Mouse (Mus musculus) erythroblast, embryonic 14.5 days (primary cell): ENCODE results near the gene Pomc. TPM values are rescaled to one million over a fixed set of nuclear protein-coding genes. Genes with fewer than 3 reads are reported as not detected.

Experiments used
- H3K27me3 ChIP-seq: 2 replicates; pipeline ENCODE4 v1.6.1; 2012; ENCODE audit warnings: inconsistent platforms; ENCODE audit not compliant: control insufficient read depth
- H3K36me3 ChIP-seq: 2 replicates; pipeline ENCODE4 v1.6.1; 2012; ENCODE audit warnings: mild to moderate bottlenecking, inconsistent platforms; ENCODE audit not compliant: control insufficient read depth
- H3K4me1 ChIP-seq: 2 replicates; pipeline ENCODE4 v1.6.1; 2012; ENCODE audit warnings: inconsistent platforms; ENCODE audit not compliant: control insufficient read depth
- H3K4me3 ChIP-seq: replicated peaks from 2 replicates; pipeline ENCODE3; 2012; ENCODE audit warnings: moderate library complexity, mild to moderate bottlenecking, inconsistent platforms
- H3K9me3 ChIP-seq: 2 replicates; pipeline ENCODE4 v1.6.1; 2012; ENCODE audit warnings: low read length, inconsistent platforms, mixed read lengths; ENCODE audit not compliant: control insufficient read depth
- GATA1 ChIP-seq: IDR thresholded peaks from 2 replicates; pipeline ENCODE4 v1.6.1; 2012; ENCODE audit warnings: low read length, inconsistent platforms, mixed read lengths
- TAL1 ChIP-seq: IDR thresholded peaks from 3 replicates; pipeline ENCODE4 v1.6.1; 2012; ENCODE audit warnings: low read length, inconsistent platforms, mixed read lengths
- polyA plus RNA-seq: library from polyadenylated mRNA; stranded (reverse); fragments of >175 nt; gene quantifications from 2 replicates; pipeline ENCODE4 v1.2.3, GENCODE M21; 2012

Pomc gene
- polyA plus RNA-seq, 1 experiment = not detected

DNA sequence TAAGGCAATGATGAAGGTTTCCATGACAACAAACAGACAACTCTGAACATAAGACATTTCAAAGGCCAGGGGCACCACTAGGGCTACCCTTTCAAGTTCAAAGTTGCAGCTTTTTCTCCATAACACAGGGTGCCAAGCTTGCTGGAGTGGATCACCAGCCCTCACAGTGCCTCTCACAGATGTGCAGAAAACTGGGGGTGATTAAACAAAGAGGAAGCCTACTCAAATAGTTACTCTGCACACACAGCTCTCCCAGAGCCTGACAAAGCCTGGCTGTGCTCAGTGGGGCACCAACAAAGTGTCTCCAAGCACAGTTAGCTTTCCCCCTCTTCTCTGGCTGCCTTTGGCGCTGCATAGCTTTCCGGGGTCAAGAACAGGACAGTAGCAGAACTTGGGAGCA, 35.2 kb downstream of the Pomc start:
- no peaks in the 10 kb centered on the region for H3K27me3 ChIP-seq
- H3K4me3 ChIP-seq = no peak overlapping the region
- no peak for TF ChIP-seq GATA1
- TF ChIP-seq TAL1 = no peak
- H3K4me1 ChIP-seq = no peaks in the 10 kb centered on the region
- H3K36me3 ChIP-seq = no peaks in the 10 kb centered on the region
- no peaks in the 10 kb centered on the region for H3K9me3 ChIP-seq

DNA sequence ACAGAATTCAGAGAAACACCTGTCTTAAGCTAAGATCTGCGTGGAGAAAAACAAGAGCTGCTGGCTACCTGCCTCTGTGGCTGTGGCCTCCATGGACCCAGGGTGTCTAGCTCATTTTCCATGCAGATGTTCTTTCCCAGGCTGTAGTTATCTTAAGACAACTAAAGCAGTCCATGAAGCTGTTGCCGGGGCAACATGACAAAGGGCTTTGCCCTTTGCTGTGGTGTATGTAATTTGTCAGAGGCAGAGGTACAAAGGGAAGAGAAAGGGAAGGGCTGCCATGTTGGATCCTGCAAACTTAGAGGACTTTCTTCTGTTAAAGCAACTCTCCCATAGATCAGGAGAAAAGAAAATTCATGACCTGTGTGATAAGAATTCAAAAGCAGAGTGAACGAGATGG, 36.3 kb downstream of the Pomc start:
- TF ChIP-seq TAL1 (no peak), GATA1 (no peak)
- Histone ChIP-seq H3K27me3 (no peaks in the 10 kb centered on the region), H3K4me1 (no peaks in the 10 kb centered on the region), H3K36me3 (no peaks in the 10 kb centered on the region), H3K4me3 (no peak overlapping the region), H3K9me3 (no peaks in the 10 kb centered on the region)

DNA sequence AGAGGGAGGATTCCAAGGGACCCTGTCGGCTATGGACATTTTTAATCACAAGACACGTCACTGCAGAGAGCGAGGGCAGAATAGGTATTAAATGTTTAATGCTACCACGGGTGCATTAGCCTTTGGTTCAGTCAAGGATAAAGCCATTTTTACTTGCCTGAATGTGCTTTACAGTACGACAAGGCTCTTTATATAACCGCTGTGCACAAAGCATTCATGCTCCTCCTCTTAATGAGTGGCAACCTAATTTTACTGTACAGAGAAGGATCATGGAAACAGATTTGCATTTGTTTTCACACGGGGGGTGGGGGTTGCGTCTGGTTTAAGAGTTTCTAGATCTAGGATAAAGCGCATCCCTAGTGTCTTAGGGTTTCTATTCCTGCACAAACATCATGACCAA, 42.0 kb downstream of the Pomc start:
- H3K36me3 ChIP-seq = no peaks in the 10 kb centered on the region
- no peaks in the 10 kb centered on the region for H3K4me1 ChIP-seq
- H3K4me3 ChIP-seq = no peak overlapping the region
- H3K9me3 ChIP-seq = no peaks in the 10 kb centered on the region
- no peak for TF ChIP-seq TAL1
- no peak for TF ChIP-seq GATA1
- no peaks in the 10 kb centered on the region for H3K27me3 ChIP-seq

DNA sequence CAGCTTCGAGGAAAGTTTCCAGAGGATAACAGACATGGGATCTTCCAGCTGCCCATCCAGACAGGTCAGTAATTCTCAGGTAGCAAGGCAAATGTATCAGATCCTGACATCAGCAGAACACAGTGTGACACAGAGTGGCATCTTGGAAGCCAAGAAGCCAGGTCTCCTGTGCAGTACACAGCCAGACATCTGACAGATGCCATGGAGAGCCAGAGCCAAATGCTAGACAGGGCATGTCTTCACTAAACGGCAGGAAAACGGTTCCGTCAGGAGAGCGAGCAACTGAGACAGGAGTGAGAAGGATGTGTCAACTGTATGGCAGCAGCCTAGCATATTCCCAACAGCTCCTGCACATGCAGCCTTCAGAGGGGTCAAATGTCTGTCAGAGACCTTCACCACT, 45.7 kb downstream of the Pomc start:
- Histone ChIP-seq H3K9me3 (no peaks in the 10 kb centered on the region), H3K27me3 (no peaks in the 10 kb centered on the region), H3K36me3 (no peaks in the 10 kb centered on the region), H3K4me1 (no peaks in the 10 kb centered on the region), H3K4me3 (no peak overlapping the region)
- no peak for TF ChIP-seq GATA1
- no peak for TF ChIP-seq TAL1

DNA sequence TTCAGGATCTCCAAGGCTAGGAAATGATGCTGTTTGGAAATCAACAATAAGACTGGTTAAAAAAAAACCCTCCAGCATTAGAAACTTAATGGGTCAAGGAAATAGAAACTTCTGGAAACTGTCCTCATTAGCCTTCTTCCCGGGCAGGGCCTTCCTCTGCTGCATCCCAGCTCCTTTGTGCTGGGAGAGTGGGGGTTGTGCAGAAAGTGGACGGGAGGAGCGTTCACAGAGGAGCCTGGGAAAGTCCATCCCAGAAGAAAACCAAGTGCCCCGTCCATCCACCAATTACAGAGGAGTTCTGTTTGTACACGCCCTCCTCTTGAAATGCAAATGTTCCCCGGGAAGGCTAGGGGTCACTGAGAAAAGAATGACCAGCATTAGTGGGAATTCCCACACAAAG, 49.9 kb downstream of the Pomc start:
- no peak for TF ChIP-seq GATA1
- TF ChIP-seq TAL1 = no peak
- Histone ChIP-seq H3K9me3 (no peaks in the 10 kb centered on the region), H3K27me3 (no peaks in the 10 kb centered on the region), H3K36me3 (no peaks in the 10 kb centered on the region), H3K4me1 (no peaks in the 10 kb centered on the region), H3K4me3 (no peak overlapping the region)

DNA sequence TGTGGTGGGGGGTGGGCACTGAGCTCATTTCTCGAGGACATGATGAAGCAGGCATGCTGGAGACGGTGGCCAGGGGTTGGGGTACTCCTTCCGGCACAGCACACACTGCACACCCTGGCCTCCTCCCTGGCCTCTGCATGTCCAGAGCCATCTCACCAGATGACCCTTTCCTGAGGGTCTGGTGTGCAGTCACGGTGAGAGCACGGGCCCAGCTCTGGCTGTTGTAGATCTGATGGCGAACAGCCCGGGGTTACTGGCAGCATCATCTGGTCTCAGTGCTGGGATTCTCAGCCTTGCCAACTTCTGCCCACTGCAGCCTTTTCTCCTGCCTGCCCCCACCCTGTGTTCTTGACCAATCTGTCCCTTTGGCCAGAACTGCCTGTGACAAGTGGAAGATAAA, 51.3 kb downstream of the Pomc start:
- H3K4me3 ChIP-seq = no peak overlapping the region
- H3K27me3 ChIP-seq = no peaks in the 10 kb centered on the region
- no peaks in the 10 kb centered on the region for H3K4me1 ChIP-seq
- no peaks in the 10 kb centered on the region for H3K9me3 ChIP-seq
- H3K36me3 ChIP-seq = no peaks in the 10 kb centered on the region
- TF ChIP-seq TAL1 (no peak), GATA1 (no peak)

DNA sequence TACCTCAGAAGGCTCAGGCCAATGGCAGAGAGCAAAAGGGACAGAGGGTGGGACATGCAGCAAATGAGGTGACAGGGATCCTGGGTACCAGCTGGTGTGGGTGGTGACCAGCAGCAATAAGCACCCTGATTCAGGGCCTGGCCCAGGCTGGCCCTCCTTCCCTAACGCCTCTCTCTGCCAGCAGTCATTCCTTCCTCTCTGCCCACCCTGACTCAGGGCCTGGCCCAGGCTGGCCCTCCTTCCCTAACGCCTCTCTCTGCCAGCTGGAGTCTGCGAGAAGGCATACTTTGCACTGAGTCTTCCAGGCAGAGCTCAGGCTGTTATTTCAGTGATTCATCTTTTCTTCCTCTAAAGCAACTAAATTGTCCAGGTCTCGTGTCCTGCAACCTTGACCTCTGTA, 52.4 kb downstream of the Pomc start:
- no peaks in the 10 kb centered on the region for H3K36me3 ChIP-seq
- TF ChIP-seq GATA1 = no peak
- TF ChIP-seq TAL1 = no peak
- no peaks in the 10 kb centered on the region for H3K4me1 ChIP-seq
- no peaks in the 10 kb centered on the region for H3K27me3 ChIP-seq
- H3K9me3 ChIP-seq = no peaks in the 10 kb centered on the region
- H3K4me3 ChIP-seq = no peak overlapping the region

DNA sequence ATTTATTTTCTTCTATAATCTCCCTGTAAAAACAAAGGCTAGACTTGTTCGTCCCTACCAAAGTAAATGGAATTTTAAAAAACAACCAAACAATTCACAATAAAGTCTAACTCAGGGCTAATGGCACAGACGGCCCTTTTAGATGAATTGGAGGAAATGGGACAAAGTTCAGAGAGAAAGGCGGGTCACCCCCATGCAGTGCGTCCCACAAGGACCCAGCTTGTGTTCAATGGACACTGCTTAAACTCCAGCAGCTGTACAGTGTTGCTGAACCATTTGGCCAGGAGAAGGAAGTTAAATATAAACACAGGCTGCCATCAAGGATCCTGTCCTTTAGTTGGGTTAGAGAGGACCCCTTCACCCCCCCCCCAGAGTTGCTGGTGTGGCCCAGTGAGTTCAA, 53.0 kb downstream of the Pomc start:
- H3K27me3 ChIP-seq = no peaks in the 10 kb centered on the region
- TF ChIP-seq TAL1 (no peak), GATA1 (no peak)
- no peak overlapping the region for H3K4me3 ChIP-seq
- H3K4me1 ChIP-seq = no peaks in the 10 kb centered on the region
- H3K36me3 ChIP-seq = no peaks in the 10 kb centered on the region
- H3K9me3 ChIP-seq = no peaks in the 10 kb centered on the region

DNA sequence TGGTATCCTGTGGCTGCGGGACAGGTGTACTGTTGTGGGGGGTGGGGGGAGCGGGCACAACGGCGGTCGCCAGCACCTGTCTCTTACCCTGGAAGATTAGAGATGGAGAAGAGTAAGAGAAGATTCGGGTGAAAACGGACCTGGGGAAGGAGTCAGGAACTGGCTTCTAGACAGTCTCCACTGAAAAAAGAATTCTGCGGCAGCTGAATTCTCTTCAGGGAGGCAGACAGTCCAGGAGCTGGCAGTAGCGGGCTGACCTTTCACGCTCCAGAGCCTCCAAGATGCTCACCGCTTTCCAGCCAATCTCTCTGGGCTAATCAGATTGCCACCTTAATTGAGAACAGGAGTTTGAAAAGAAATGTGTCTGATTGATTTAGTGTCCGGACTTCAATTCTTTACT, 54.0 kb downstream of the Pomc start:
- no peaks in the 10 kb centered on the region for H3K27me3 ChIP-seq
- TF ChIP-seq TAL1 (no peak), GATA1 (no peak)
- H3K36me3 ChIP-seq = no peaks in the 10 kb centered on the region
- H3K4me1 ChIP-seq = no peaks in the 10 kb centered on the region
- no peaks in the 10 kb centered on the region for H3K9me3 ChIP-seq
- no peak overlapping the region for H3K4me3 ChIP-seq

Other genes with a start within 250 kb of the Pomc start
- 0.16 and 0.18 TPM in 2 replicates for gene Dnmt3a, start 148.9 kb upstream of the Pomc start, polyA plus RNA-seq
- not detected in 2 replicates for gene Efr3b, start 84.0 kb downstream of the Pomc start, polyA plus RNA-seq
- 0.11 TPM in 2 replicates for gene Dnajc27, start 127.6 kb downstream of the Pomc start, polyA plus RNA-seq
- 0.01 TPM in 1 of 2 replicates, not detected in the other for gene Adcy3, start 178.2 kb downstream of the Pomc start, polyA plus RNA-seq